In genomic region chr19:46060845-46061244, GRCm38 (mm10) we compare ENCODE assay signal across 2 mouse cellular contexts.
A peak's percentile ranks its signal among the peaks of the same experiment; 100 is the strongest.
TF ChIP-seq lines count a peak whose summit lies in the region.

No protein-coding gene starts in this region.

TF ChIP-seq in MEL, 35 proteins besides CTCF, POLR2A, EP300 and RAD21 (continued from another document):
- TF ChIP-seq USF2 (IDR thresholded peaks at IDR 0.05; ENCODE audit: borderline replicate concordance in 1 of 2, insufficient read depth in 1 of 2, low read depth in 1 of 2, low read length in 2 of 2) (no peak), NRF1 (IDR thresholded peaks at IDR 0.05; ENCODE audit: insufficient read depth, low read depth, low read length, poor library complexity, severe bottlenecking) (no peak), TCF12 (IDR thresholded peaks at IDR 0.05; ENCODE audit: low read depth, low read length) (peak; percentile 84), RCOR1 (IDR thresholded peaks at IDR 0.05; ENCODE audit: low read depth, low read length) (peak; percentile 57; the same call in 1 of the 2 replicates), ZMIZ1 (IDR thresholded peaks at IDR 0.05; ENCODE audit: low read depth, low read length) (no peak), MAZ (IDR thresholded peaks at IDR 0.05; ENCODE audit: low read depth, low read length) (0 out of 2 replicates have a peak, but pooled peaks have one; percentile 49), MYB (IDR thresholded peaks at IDR 0.05; ENCODE audit: low read depth, low read length) (peak; percentile 95), GATA1 (IDR thresholded peaks at IDR 0.05; ENCODE audit: low read depth, low read length) (peak; percentile 61), GABPA (IDR thresholded peaks at IDR 0.05; ENCODE audit: low read depth, low read length) (no peak), SIN3A (IDR thresholded peaks at IDR 0.05; ENCODE audit: low read length) (peak; percentile 98), MEF2A (IDR thresholded peaks at IDR 0.05; ENCODE audit: extremely low read depth, insufficient replicate concordance, low read depth, low read length, poor library complexity, severe bottlenecking) (no peak), ZC3H11A (IDR thresholded peaks at IDR 0.05; ENCODE audit: low read depth, low read length) (no peak), ETS1 (IDR thresholded peaks at IDR 0.05; ENCODE audit: low read depth, low read length) (peak; percentile 98), MXI1 (IDR thresholded peaks at IDR 0.05; ENCODE audit: low read depth, low read length) (peak; percentile 73), BHLHE40 (IDR thresholded peaks at IDR 0.05; ENCODE audit: borderline replicate concordance, low read depth, low read length) (no peak), CHD1 (IDR thresholded peaks at IDR 0.05; ENCODE audit: low read depth, low read length) (0 out of 2 replicates have a peak, but pooled peaks have one; percentile 42), SMC3 (IDR thresholded peaks at IDR 0.05; ENCODE audit: low read depth, low read length) (no peak), HCFC1 (IDR thresholded peaks at IDR 0.05; ENCODE audit: low read depth, low read length) (peak; percentile 38; the same call in 1 of the 2 replicates), TAL1 (IDR thresholded peaks at IDR 0.05; ENCODE audit: low read length) (peak; percentile 42; the same call in 1 of the 2 replicates), MAX (IDR thresholded peaks at IDR 0.05; ENCODE audit: low read length) (no peak)

TF ChIP-seq in myocyte, 11 proteins besides CTCF, POLR2A, EP300 and RAD21 (continued from another document):
- TF ChIP-seq TCF12 (IDR thresholded peaks at IDR 0.05; ENCODE audit: insufficient read depth, poor library complexity, severe bottlenecking) (no peak), SRF (IDR thresholded peaks at IDR 0.05; ENCODE audit: control insufficient read depth, insufficient read length, low read depth) (no peak), POLR2AphosphoS2 (IDR thresholded peaks at IDR 0.05; ENCODE audit: insufficient read length, low read depth) (no peak), USF1 (IDR thresholded peaks at IDR 0.05; ENCODE audit: low read depth) (no peak), E2F4 (IDR thresholded peaks at IDR 0.05; ENCODE audit: insufficient read depth) (no peak)
TF ChIP-seq in myocyte: peak in this region for 2.
